Mouse (Mus musculus): Measurements from ENCODE around the gene Tnr. TPM values are rescaled to one million over a fixed set of nuclear protein-coding genes. Genes with fewer than 3 reads are reported as not detected.
"Not testable (repeated sequence)": the region's sequence is repeated elsewhere in the genome, so short reads cannot be mapped to it uniquely, and the experiment has no call there.

Gene Tnr
- polyA plus RNA-seq, 1 experiment from 2014 or later, result not detected

- H3K4me3 ChIP-seq (ENCODE audit: inconsistent target), result no peak overlapping the region
- H3K79me2 ChIP-seq (ENCODE audit: inconsistent target), result no peaks in the 10 kb centered on the region
- H3K36me3 ChIP-seq (ENCODE audit: inconsistent target), result no peaks in the 10 kb centered on the region
- WGBS (ENCODE audit: missing documents), result 79% methylated on average over 4 of the region's 4 CpGs
- no peak overlapping the region for H3K27ac ChIP-seq
Measured at GRCm38 (mm10) chr1:159963351-159963750, 439.8 kb downstream of the Tnr start.

GRCm38 (mm10) chr1:159966286-159966685, 442.7 kb downstream of the Tnr start:
- not testable (repeated sequence) for H3K36me3 ChIP-seq (ENCODE audit: inconsistent target); H3K4me3 ChIP-seq (ENCODE audit: inconsistent target); H3K79me2 ChIP-seq (ENCODE audit: inconsistent target); H3K27ac ChIP-seq

- no peaks in the 10 kb centered on the region for H3K79me2 ChIP-seq (ENCODE audit: inconsistent target)
- H3K4me3 ChIP-seq (ENCODE audit: inconsistent target), result no peak overlapping the region
- no peaks in the 10 kb centered on the region for H3K36me3 ChIP-seq (ENCODE audit: inconsistent target)
- no peak overlapping the region for H3K27ac ChIP-seq
Measured at GRCm38 (mm10) chr1:159968395-159968794, 444.8 kb downstream of the Tnr start.

- H3K36me3 ChIP-seq (ENCODE audit: inconsistent target), result no peaks in the 10 kb centered on the region
- H3K79me2 ChIP-seq (ENCODE audit: inconsistent target), result no peaks in the 10 kb centered on the region
- 92% methylated on average over 2 of the region's 2 CpGs for WGBS (ENCODE audit: missing documents)
- no peak overlapping the region for H3K4me3 ChIP-seq (ENCODE audit: inconsistent target)
- no peak overlapping the region for H3K27ac ChIP-seq
Measured at GRCm38 (mm10) chr1:159977786-159978185, 454.2 kb downstream of the Tnr start.

- no peaks in the 10 kb centered on the region for H3K79me2 ChIP-seq (ENCODE audit: inconsistent target)
- no peaks in the 10 kb centered on the region for H3K36me3 ChIP-seq (ENCODE audit: inconsistent target)
- 100% methylated on average over 2 of the region's 2 CpGs for WGBS (ENCODE audit: missing documents)
- no peak overlapping the region for H3K27ac ChIP-seq
- H3K4me3 ChIP-seq (ENCODE audit: inconsistent target), result no peak overlapping the region
Measured at GRCm38 (mm10) chr1:159979096-159979495, 455.5 kb downstream of the Tnr start.

- H3K36me3 ChIP-seq (ENCODE audit: inconsistent target), result no peaks in the 10 kb centered on the region
- 100% methylated on average over 1 of the region's 1 CpGs for WGBS (ENCODE audit: missing documents)
- H3K79me2 ChIP-seq (ENCODE audit: inconsistent target), result no peaks in the 10 kb centered on the region
- H3K4me3 ChIP-seq (ENCODE audit: inconsistent target), result no peak overlapping the region
- no peak overlapping the region for H3K27ac ChIP-seq
Measured at GRCm38 (mm10) chr1:159980355-159980754, 456.8 kb downstream of the Tnr start.

Data from macrophage (primary cell).